Mouse (Mus musculus): ENCODE measurements around the gene Lrrc71. TPM values are rescaled to one million over a fixed set of nuclear protein-coding genes. Genes with fewer than 3 reads are reported as not detected.

Lrrc71 gene
- polyA plus RNA-seq, 1 experiment from 2014 or later = 0.71 TPM

GRCm38 (mm10) chr3:87718525-87718924 is 29.9 kb downstream of the Lrrc71 start:
- ATAC-seq (replicated peaks; ENCODE audit: extremely low read depth, insufficient read depth, low FRiP score) = no peak
- Histone ChIP-seq H3K27ac (ENCODE audit: low read length) (no peak overlapping the region), H3K36me3 (ENCODE audit: control insufficient read depth, insufficient read depth) (peaks cover 43% of the 10 kb centered on the region), H3K4me3 (ENCODE audit: low read length) (no peak overlapping the region), H3K27me3 (ENCODE audit: control insufficient read depth, insufficient read depth, low read length) (no peaks in the 10 kb centered on the region), H3K4me1 (ENCODE audit: control insufficient read depth, insufficient read depth, low read length) (no peaks in the 10 kb centered on the region), H3K4me2 (ENCODE audit: low read depth, low read length) (no peak overlapping the region), H3K9me3 (replicated peaks; ENCODE audit: control insufficient read depth, low read length) (no peaks in the 10 kb centered on the region), H3K9ac (ENCODE audit: low read length) (no peak overlapping the region)
- 76% methylated on average over 2 of the region's 2 CpGs for WGBS

Other genes starting within 250 kb of the Lrrc71 start
- 11.5 and 11.8 TPM in 2 replicates for gene Etv3, start 223.2 kb downstream of the Lrrc71 start, polyA plus RNA-seq (2015; fragmentation: Nextera tagmentation; extraction: Ambion mirVana)
- 7.6 and 10.0 TPM in 2 replicates for gene Arhgef11, start 131.1 kb downstream of the Lrrc71 start, polyA plus RNA-seq (2015; fragmentation: Nextera tagmentation; extraction: Ambion mirVana)
- 0.39 and 0.44 TPM in 2 replicates for gene Ntrk1, start 46.5 kb upstream of the Lrrc71 start, polyA plus RNA-seq (2015; fragmentation: Nextera tagmentation; extraction: Ambion mirVana)
- gene Insrr, start 48.3 kb upstream of the Lrrc71 start, polyA plus RNA-seq (2015; fragmentation: Nextera tagmentation; extraction: Ambion mirVana) = not detected in 2 replicates
- 19.4 and 21.5 TPM in 2 replicates for gene Pear1, start 75.7 kb upstream of the Lrrc71 start, polyA plus RNA-seq (2015; fragmentation: Nextera tagmentation; extraction: Ambion mirVana)
- gene Sh2d2a, start 98.1 kb upstream of the Lrrc71 start, polyA plus RNA-seq (2015; fragmentation: Nextera tagmentation; extraction: Ambion mirVana) = 3.3 and 8.9 TPM in 2 replicates
- gene Prcc, start 137.0 kb upstream of the Lrrc71 start, polyA plus RNA-seq (2015; fragmentation: Nextera tagmentation; extraction: Ambion mirVana) = 10.6 and 12.1 TPM in 2 replicates
- gene Hdgf, start 157.7 kb upstream of the Lrrc71 start, polyA plus RNA-seq (2015; fragmentation: Nextera tagmentation; extraction: Ambion mirVana) = 74.3 and 134 TPM in 2 replicates
- gene Mrpl24, start 170.9 kb upstream of the Lrrc71 start, polyA plus RNA-seq (2015; fragmentation: Nextera tagmentation; extraction: Ambion mirVana) = 66.1 and 68.4 TPM in 2 replicates
- gene Isg20l2, start 181.7 kb upstream of the Lrrc71 start, polyA plus RNA-seq (2015; fragmentation: Nextera tagmentation; extraction: Ambion mirVana) = 29.2 and 29.4 TPM in 2 replicates
- 14.0 and 15.1 TPM in 2 replicates for gene Rrnad1, start 182.1 kb upstream of the Lrrc71 start, polyA plus RNA-seq (2015; fragmentation: Nextera tagmentation; extraction: Ambion mirVana)
- gene Crabp2, start 200.0 kb upstream of the Lrrc71 start, polyA plus RNA-seq (2015; fragmentation: Nextera tagmentation; extraction: Ambion mirVana) = 7.8 and 10.1 TPM in 2 replicates
- gene Nes, start 222.5 kb upstream of the Lrrc71 start, polyA plus RNA-seq (2015; fragmentation: Nextera tagmentation; extraction: Ambion mirVana) = 9.5 and 13.4 TPM in 2 replicates